Mouse (Mus musculus) layer of hippocampus, adult 9-10 months (tissue): ENCODE measurements around the gene Nrm.
A peak's percentile ranks its signal among the peaks of the same experiment; 100 is the strongest.

Experiments
- DNase-seq: peaks from one replicate; pipeline ENCODE4 v3.0.0; 2022; ENCODE audit warnings: low spot score

Nrm gene

DNA sequence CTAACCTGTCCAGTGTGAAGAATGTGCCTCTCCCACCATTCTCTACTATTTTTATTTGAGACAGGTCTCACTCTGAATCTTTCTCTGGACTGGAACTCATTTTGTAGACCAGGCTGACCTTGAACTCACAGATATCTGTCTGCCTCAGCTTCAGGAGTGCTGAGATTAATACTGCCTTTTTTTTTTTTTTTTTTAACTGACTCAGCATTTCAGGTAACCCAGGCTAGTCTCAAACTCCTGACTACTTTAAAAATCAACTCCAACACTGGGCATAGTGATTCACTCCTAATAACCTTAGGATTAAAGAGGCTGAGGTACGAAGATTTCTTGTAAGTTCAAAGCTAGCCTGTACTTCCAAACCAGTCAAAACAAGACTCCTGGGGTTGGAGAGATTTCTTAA, 44.5 kb downstream of the Nrm start:
- no peak for DNase-seq

DNA sequence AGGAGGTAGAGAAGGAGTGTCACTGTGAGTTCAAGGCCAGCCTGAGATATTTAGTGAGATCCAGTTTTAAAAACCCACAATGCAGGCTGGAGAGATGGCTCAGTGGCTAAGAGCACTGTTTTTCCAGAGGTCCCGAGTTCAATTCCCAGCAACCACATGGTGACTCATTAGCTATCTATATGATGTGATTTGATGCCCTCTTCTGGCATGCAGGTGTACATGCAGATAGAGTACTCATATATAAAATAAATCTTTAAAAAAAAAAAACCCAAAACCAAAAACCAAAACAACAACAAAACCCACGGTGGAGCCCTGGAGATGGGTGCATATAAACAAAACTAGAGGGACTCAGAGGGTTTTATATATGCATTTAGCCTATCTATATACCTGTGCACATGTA, 46.5 kb downstream of the Nrm start:
- no peak for DNase-seq

DNA sequence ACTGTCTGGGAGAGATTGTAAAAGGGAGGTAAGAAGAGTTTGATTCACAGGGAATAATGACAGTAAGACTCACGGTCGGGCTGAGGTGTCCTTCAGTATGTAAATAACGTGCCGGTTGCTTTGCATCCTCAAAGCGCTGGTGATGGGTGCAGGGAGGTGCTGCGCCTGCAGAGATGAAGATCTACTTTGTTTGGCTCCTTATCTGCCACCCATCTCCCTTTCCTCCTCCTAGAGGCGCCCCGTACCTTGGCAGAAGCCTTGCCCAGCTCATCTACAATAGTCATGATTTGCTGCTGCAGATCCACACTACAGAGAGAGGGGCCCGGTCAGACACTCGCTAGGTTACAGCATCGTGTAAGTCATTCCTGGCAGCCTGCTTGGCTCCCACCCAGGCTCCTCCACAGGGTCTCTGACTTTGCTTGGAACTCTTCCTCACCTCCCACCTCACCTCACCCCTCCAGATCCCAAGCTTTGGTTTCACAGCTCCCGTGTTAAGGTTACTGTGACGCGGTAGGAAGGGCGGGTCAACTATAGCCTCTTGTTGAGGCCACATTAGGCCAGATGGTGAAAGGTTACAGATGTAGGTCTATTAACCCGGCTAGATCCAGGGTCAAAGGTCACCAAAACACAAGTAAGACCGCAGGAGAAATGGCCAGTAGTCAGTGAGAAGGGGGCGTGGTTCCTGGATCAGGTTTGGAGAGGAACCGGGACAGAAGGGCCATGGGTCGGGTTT, 48.2 kb downstream of the Nrm start:
- no peak for DNase-seq

DNA sequence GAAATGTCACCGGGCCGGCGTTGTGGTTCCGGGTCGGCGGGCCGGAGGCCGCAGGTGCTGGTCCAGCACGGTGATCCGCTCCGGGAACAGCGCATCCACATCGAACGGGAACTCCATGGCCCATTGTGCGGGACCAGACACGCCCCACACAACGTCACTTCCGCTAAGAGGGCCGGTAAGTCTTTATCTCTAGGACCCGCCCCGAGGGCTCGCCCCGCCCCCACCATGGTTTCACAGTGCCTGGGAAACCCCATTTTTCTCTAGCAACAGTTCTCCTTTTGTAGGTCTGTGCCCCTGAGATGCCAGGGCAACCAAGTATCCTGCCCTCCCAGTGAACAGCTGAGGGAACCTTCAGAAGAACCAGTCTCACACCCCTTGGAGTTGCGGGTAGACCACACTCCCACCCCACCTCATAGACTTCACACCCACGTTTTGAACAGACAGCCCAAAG, 48.8 kb downstream of the Nrm start, which contains the start of gene Atat1:
TSS of gene Atat1 (minus strand) at position 157 of the 451 bp plus-strand sequence.
- DNase-seq: peak; percentile 79

DNA sequence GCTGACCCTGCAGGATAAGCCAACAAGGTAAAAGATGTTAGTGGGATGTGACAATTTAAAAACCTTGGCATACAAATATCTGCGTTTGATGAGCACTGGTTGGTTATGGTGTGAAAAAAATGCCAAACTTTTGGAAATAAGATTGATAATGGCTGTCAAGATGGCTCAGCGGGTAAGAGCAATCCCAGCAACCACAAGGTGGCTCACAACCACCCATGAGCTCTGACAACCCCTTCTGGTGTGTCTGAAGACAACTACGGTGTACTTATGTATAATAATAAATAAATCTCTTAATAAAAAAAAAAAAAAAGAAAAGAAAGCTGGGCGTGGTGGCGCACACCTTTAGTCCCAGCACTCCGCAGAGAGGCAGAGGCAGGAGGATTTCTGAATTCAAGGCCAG, 53.9 kb downstream of the Nrm start:
- DNase-seq: no peak
